Mouse (Mus musculus) ovary, postnatal 10 days (tissue): ENCODE data around the gene C1qa.
A peak's percentile ranks its signal among the peaks of the same experiment; 100 is the strongest.

Experiments used
- DNase-seq: peaks from one replicate; pipeline ENCODE4 v3.0.0; 2022; ENCODE audit warnings: low spot score

The C1qa gene

DNA sequence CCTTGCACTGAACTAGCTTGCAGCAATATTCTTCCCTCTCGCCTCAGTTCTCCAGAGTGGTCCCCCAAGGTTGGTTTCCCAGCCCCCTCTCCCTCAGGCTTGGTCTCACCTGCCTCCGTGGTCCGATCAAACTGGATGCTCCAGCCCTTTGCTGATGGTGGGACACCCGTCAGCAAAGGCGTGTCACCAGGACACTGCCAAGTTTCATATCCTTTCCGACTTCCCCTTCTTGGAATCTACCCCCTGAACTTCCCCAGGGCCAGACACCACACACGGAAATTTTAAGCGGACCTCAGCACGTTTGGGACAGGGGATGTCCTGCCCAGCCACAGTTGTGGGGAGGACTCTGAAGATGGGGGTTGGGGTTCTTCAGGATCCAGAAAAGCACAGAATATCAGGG lies at the start of gene C1qa:
C1qa (minus strand) TSS at position 167 of the 400 bp plus-strand sequence.
- DNase-seq: no peak

DNA sequence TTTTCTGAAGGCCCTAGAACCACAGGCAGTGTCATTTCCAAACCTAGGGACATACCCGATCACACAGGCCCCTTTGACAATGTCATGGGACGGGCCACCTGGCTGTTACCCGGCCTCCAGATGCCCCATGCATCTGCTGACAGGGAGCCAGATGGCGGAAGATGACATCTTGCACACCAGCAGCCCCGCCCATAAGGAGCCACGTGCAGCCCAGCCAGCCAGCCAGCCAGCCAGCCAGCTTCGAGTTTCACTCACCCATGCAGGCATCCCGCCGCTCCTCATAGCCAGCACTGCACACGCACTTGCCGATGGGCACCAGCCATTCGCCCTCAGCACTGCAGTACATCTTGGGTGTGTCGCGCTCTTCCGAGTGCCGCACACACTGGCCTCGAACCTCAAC lies 46.8 kb upstream of the C1qa start:
- DNase-seq: no peak

DNA sequence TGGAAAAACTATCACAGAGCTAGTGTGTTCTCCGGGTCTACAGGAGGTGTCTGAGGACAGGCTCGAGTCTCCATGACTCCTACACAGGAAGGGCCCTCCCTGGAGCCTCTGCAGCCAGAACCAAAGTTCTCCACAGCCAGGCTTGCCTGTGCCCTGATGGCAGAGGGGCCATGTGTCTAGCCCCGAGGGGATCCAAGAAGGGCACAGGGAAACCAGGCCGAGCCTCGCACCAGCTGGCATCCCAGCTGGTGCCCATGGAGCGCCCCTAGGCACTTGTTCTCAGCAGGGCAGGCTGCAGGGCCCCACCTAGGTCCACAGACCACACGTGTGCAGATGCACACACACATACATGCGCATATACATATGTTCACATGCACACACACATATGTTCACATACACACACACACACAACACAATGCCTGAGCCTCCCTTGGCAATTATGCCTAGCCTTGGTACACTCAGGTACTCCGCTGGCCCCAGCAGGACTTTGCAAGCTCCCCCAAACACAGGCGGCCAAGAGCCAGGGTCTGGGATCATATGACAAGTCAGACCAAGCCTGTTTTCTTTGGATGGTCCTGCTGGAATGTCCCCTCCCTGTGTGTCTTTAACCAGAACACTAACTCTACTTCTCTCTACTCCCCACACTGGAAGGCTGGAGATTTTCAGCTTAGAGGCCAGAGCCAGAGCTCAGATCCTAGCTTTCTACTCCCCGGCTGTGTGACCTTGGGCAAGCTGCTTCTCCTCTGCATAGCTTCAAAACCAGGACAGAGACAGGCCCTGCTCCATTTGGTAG lies 46.2 kb upstream of the C1qa start:
- no peak for DNase-seq

DNA sequence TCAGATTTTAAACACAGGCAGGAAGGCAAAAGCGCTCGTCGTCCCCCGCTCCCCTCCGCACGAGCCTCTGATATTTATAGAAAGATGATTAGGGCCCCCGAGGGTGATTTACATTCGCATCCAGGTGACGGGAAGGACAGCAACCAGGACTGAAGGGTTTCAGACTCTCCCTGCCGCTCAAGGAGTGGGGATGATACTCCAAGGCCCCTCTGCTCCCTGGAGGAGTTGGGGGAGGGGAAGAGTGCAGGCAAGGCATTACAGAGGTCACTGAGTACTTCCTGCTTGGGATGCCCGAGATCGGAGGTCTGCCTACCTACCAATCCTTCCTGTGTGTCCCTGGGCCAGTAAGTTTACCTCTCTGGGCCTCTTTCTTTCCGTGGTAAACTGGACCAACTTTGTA lies 44.6 kb upstream of the C1qa start:
- no peak for DNase-seq

DNA sequence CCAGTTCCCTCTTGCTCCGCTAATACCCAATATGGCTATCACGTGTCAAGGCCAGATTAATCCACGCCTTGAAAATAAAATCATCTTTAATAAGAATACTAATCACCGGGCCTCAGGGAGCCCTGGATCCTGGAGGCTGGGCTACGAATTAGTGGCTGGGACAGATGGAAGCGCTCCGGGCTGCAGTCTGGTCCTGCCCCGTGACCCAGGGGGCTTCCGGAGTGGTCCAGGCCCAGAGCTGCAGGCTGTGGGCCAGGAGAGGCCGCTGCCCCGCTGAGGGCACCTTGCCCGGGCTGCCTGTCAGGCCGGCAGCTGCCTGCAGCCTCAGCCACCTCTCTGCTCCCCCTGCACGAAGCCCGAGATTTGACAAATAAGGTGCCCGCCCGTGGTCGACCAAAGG lies 44.2 kb upstream of the C1qa start:
- no peak for DNase-seq

DNA sequence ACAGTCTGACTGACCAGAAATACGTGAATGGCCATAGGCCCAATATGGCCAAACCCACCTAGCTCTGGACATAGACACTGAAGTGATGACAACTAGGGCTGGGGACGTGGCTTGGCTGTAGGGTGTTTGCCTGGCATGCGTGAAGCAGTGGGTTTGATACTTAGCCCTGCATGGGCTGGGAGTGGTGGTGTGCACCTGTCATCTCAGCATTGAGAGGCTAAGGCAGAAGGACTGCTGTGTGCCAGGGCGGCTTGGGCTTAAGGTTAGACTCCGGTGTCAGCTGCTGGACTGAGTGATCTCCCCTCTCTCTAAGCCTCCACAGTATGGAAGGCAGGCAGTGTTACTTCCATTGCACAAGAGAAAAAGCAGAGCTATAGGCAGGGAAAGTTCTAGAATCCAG lies 39.3 kb upstream of the C1qa start:
- DNase-seq: no peak

DNA sequence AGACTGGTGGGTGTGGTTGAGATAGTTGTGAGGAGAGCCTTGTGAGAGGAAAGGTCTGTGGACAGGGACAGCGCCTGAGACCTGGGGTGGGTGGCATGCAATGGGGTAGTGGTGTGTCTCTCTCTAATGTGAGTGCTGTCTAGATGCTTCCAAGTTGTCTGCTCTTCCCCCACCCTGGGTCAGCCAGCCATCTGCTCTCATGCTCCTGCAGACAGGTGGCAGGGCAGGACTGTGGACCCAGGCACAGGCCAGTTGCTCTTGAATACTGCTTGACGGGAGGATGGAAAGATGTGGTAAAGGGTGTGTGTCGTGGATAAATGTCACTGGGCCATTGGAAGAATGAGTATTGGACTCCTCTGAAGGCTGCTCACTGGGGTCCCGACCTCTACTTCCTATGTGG lies 38.7 kb upstream of the C1qa start:
- no peak for DNase-seq

DNA sequence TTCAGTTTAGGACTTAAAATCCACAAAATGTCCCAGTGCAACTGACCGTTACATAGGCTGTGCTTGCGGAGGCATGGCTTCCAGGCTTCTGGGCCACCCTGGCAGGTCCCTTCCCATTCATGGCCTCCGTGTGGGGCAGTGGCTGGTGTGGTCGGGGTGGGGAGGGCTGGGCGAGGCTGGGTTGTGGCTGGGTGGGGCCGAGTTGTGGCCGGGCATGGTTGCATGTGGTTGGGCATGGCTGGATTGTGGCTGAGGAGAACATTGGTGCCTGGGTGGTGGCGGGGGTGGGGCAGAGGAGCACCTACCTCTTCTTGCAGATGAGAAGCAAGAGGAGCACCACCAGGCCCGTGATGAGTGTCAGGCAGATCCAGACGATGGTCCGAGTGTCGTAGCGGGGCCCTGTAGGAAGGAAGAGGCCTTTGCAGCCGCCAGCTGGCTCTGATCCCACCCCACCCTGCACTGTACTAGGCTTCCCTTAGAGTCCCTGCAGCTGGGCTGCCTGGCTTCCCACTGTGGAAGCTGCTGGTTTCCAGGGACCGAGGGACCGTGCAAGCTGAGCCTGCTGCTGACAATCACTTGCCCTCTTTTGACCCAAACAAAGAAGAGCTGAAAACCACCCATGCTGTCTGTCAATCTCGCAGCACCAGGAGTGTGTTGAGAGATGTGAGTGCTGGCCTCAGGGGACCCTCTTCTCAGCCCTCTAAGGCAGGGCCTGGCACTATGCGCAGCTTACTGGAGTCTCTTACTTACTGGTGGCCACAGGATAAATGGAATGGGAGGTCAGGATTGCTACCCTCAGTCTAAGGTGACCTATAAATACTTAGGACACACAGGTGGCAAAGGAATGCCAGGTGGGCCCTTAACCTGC lies 36.4 kb upstream of the C1qa start:
- DNase-seq: no peak

DNA sequence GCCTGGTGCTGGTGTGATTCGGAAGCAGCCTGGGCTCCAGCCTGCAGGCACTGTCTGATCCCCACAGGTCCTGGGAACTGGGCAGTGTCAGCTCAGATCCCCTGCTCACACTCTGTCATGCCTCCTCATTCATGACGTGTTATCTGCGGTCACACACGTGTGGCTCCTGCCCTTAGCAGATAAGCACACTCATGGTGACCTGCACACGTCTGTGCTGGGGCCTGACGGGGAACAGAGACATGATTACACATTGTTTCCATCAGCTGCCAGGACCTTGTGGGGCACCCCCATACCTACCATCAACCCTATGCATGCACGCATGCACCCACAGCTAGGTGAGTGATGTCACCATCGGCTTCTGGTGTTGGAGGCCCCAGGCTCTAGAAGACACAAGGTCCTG lies 31.9 kb upstream of the C1qa start:
- DNase-seq: no peak

DNA sequence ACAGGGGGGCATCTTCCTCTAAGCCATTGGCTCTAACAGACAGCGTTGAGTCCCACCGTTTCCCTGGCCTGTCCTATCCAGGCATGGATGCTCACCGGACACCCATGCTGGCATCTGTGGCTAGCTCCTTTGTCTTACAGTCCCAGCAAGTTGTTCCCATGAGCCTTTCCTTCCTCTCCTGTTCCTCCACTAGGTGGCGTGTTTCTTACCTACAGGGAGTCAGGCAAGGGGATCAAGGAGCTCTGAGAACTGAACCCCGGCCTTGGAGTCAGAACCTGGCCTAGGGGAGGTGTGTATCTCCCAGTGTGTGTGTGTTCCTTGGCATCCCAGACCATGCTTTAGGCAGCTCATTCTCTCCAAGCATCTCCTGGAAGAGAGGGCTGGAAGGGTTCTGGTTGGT lies 30.3 kb upstream of the C1qa start:
- DNase-seq: no peak

DNA sequence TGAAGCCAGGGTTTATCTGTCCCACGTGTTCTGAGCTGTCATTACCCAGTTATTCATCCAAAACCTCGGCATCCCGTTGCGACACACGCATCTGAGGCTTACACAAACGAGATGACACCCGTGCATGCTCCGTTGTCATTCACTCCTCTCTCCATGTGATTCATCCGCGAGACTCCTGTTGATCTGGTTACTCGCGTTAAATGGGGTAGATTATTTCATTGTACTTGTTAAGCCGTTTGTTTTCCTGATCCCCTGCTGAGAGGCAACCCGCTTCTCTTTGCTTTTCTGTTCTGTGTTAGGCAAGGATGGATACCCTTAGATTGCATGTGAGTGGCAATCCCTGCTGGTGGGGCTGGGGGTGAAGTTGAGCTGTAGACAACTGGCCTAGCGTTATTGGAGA lies 27.2 kb upstream of the C1qa start:
- no peak for DNase-seq

DNA sequence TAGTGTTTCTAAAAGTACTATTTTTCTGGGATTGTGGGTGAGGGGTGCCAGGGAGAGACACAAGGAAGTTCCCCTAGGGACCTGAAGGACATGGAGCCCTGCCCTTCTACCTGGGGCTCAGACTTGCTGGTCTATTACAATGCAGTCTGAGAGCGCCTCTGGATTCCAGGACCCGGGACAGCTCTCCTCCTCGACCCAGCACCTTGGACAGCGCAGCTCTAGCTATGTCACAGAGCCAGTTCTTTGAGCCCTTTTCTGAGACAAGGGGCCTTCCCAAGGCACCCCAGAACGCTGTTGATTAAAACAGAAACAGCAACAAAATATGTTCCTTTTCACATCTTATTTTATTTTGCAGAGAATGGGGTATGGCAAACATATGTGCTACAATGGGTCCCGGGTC lies 25.9 kb upstream of the C1qa start:
- DNase-seq: peak; percentile 75

DNA sequence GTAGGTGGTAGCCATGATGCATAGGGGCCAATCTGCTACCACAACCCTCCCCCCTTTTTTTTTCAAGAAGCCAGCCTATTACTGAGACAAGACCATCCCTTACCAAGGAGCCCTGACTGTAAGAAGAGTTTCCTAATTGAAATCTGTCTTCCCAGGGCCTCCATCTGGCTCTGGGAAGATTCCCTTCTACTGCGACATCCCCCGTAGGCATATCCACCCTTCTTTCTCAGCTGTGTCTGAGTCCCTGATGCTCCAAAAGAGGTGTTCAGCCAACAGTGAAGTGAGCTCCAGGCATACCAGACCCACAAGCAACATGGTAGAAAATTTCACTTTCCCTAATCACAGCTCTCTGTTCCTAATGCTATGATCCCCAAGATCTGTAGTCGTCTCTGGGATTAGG lies 20.9 kb upstream of the C1qa start:
- DNase-seq: no peak

DNA sequence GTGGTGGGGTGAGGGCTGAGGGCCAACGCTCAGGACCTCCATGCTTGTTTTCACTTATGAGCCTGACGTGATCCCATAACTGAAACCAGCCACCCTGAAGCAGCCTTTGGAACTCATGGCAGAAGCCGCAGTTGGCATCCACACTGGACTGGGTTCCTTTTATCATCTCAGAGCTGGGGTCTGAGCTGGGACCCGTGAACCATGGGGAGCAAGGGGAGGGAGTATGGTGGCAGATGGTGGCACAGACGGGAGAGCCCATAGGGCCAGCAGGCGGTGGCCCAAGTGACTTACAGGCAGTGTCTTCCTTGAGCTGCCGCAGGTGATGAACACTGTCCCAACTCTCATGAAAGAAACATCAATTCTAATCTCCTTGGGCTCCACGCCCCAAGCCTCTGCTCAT lies 20.2 kb upstream of the C1qa start:
- no peak for DNase-seq

DNA sequence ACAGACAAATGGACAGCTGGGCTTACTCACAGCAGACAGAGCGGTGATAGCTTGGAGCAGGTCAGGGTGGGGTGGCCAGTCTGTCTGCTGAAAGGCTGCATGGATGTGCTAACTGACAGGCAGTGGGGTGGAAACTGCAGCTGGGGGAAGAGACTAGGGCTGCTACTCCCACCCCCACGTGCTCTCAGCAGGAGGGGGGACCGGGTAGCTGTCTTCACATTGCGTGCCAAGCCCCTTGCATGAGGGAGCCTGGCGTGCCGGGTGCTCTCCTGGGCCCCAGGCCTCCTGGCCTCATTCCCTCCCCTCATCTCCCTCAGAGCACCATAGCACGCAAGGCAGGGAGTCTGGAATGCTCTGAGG lies 18.5 kb upstream of the C1qa start:
- no peak for DNase-seq

DNA sequence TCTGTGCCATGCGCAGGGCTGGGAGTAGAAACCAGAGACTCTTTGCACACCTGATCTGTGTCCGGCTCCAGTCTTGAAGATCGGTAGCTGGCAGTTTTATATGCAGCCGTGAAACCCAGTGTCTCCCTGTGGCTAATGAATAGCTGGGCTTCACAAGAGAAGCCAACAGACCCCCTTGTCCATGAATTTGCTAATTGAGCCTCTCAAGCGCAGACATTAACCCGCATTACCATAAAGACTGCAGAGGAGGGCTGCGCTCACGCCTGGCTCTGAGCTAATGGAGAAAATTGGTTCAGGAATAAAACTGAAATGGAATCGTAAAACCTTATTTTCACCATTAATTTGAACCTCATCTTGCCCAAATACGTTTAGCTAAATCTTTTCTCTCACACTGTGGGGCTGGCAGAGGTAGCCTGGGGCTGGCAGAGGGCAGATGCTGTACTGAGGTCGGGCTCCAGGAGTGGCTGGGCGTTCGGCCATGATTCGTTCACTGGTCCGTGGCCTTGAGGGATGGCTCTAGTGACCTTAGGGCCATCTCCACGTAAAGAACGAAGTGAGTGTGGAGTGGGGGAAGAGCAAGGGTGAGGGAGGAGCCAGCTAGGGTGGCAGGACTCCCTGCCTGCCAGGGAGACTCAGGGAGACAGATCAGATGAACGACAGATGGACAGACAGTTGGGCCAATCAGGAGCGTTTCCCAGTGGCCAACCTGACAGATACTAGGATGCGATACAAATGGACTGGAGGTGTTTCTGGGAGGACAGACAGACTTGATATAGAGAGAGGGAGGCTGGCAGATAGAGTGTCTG lies 18.0 kb upstream of the C1qa start:
- no peak for DNase-seq

DNA sequence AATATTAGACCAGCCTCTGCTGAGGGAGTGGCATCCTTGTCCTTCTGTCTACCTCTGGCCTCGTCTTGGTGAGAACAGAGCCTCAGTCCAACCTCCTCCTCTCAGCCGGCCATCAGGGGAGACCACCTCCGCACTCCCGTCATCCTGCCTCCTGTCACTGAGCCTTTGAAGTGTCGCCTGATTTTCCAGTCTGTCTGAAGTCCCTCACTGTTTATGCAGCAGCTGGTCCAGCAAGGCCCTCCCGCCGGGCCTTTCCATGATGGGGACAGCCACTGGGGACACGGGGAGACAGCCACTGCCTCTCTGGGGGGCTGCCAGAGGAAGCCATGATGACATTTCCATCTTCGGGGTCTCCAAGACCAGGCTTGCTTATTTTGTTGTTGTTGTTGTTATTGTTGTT lies 14.2 kb upstream of the C1qa start:
- no peak for DNase-seq

DNA sequence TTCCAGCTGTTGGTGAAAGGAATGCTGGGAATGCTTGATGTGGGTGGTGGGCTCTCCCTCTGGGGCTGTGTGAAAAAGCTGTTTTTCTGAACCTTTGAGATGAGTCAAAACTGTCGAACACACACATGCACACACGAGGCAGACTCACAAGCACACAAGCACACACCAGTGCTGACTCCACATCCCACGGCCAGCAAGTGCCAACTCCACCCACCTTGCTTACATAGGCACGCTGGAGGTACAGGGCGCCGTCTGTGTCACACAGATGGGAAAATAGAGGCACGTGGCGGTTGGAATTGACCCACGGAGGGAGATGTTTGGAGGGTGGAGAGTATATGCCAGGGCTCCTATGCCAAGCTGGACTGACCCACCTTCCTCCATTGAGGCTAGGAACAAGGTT lies 13.2 kb upstream of the C1qa start:
- no peak for DNase-seq

DNA sequence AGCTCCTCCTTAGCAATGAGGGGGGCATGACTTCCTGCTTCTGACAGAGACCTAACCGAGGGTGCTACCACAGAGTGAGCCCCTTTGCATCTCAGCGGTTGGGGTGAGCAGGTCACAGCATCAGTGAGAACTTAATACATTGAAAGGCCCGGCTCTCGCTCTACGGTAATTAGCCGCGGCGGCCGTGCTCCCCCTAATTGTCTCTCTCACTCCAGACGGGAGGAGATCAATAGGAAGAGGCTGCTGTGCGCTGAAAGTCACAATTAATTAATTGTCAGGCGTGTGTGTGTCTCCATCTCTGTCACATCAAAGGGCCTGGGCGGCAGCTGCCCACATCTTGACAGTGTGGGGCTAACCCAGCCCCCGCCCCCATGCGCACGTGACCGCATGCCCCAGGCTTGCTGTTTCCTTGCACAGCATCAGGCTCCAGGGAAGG lies 12.6 kb upstream of the C1qa start:
- no peak for DNase-seq

DNA sequence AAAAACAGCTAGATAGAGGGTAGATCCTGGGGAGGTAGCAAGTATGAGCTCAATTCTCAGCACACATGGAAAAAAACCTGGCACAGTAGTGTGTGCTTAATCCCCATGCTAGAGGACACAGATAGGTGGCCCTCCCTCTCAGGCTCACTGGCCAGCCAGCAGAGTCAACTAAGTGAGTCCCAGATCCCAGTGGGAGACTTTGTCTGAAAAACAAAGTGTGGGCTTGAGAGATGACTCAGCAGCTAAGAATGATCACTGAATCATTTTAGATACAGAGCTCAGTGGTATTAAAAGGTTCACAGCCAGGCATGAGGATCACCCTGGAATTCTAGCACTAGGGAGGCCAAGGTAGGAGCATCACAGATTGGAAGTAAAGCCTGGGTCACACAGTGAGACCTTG lies 9.2 kb upstream of the C1qa start:
- no peak for DNase-seq

DNA sequence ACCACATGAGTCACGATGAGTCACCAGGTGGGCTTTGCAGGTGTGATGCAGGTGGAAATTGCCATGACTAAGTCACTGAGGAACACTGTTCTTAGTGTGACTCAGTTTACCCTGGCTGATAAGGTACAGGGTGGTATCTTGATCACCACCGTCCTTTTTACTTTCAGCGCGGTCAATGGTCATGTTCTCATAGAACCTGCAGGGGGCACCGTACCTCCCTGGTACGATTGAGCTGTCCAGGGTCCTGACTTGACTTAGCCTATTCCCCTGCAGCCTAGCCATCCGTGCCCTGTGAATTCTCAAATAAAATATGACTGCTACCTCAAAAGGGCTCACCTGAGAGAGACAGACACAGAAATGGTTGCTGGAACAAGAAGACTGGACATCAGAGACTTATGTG lies 8.4 kb upstream of the C1qa start:
- DNase-seq: peak; percentile 20

DNA sequence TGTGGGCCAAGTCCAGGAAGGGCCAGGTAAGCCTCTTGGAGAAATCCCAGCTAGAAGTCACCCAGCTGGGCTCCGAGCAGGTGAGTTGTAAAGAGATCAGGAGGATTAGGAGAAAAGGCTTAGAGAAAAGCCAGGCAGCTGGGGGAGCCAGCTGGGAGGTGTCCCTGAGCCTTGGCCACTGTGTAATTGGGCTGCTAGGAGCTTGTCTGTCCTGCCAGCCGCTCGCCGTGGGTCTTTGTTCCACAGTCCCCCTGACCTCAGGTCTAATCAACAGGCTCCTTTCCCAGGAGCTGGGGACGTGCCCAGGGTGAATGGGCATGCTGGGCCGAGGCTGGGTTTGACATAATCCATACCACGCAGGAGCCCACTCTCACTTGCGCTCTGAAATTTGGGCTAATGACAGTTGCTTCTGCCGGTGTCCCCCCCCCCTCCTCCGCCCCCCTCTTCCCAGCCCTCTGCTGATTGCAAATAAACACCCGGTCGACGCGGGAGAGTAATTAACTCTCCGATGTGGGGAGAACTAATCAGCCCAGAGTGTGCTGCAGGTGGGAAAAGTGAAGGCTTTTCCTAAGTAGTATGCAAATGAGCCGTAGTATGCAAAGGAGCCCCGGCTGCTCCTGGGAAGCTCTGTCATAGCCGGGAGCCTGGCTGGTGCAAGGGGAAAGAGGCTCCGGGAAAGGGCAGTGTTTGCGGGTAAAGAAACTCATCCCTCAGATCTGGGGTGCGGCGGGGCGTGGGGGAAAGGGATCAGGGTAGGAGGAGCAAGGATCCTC lies 6.3 kb upstream of the C1qa start:
- no peak for DNase-seq
